Mouse (Mus musculus): ENCODE measurements around the gene Recql5. TPM values are rescaled to one million over a fixed set of nuclear protein-coding genes. Genes with fewer than 3 reads are reported as not detected.
A peak's percentile ranks its signal among the peaks of the same experiment; 100 is the strongest.

The Recql5 gene
- polyA plus RNA-seq, 1 experiment, result 28.7 TPM

- peak overlapping the region; percentile 62 for H3K27ac ChIP-seq (ENCODE audit: insufficient read depth, low read length)
- H3K36me3 ChIP-seq (ENCODE audit: control insufficient read depth, insufficient read depth, low read length), result 0 out of 2 replicates have a peak, but pooled peaks cover 1% of the 10 kb centered on the region
- TF ChIP-seq CTCF (IDR thresholded peaks at IDR 0.05; ENCODE audit: extremely low read depth, insufficient read depth, insufficient read length, insufficient replicate concordance), result no peak
- no peaks in the 10 kb centered on the region for H3K27me3 ChIP-seq (ENCODE audit: control insufficient read depth, insufficient read depth, low read length)
- no peak for DNase-seq (ENCODE audit: low read depth in 1 of 2, low spot score in 2 of 2)
- WGBS, result 51% methylated on average over 5 of the region's 5 CpGs
- H3K4me1 ChIP-seq (ENCODE audit: control insufficient read depth, insufficient read depth, insufficient read length), result peaks cover 38% of the 10 kb centered on the region; the same call in 1 of the 2 replicates
- no peak overlapping the region for H3K4me3 ChIP-seq (ENCODE audit: extremely low read depth, insufficient read depth, insufficient read length)
Measured at GRCm38 (mm10) chr11:115902177-115902576, 31.1 kb downstream of the Recql5 start.

DNA sequence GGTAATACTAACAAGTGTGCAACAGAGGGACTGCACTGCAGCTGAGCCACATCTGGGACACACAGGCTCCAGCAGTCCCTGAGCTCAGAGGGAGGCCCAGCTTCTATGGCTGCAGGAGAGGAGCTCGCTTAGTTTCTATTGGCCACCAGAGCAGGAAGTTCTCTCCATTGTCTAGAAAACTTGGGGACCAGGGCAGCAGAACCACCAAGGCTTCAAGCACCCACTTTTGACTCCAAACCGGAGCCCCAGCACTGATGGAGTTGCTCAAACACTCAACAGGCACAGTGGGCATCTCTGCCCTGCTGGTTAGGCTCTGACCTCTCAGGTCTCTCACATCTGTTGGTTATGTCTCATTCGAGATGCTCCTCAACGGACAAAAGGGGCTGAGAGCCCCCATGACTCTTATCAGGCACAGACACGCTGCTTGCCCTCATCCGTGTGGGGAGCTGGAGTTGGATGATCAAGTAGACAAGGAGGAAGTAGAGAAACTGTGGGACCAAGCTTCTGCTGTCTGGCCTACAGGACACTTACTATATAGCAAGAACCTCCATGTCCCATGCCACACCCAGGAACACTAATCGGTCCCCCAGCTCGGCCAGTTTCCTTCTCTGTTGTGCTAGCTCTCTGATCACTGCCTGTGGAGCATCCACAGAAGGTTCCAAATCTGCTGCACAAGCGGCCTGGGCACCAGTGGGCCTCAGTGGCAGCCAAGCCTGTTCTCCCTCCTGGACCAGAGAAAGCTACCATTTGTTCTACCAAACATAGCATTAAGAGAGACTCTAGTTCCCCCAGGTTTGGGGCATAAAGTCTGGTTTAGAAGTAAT, 31.7 kb downstream of the Recql5 start:
- TF ChIP-seq CTCF (IDR thresholded peaks at IDR 0.05; ENCODE audit: extremely low read depth, insufficient read depth, insufficient read length, insufficient replicate concordance) (no peak), POLR2A (IDR thresholded peaks at IDR 0.05; ENCODE audit: low read depth, low read length) (no peak)
- Histone ChIP-seq H3K27me3 (ENCODE audit: control insufficient read depth, insufficient read depth, low read length) (no peaks in the 10 kb centered on the region), H3K27ac (ENCODE audit: insufficient read depth, low read length) (peak overlapping the region; percentile 62), H3K4me1 (ENCODE audit: control insufficient read depth, insufficient read depth, insufficient read length) (peaks cover 38% of the 10 kb centered on the region; the same call in 1 of the 2 replicates), H3K36me3 (ENCODE audit: control insufficient read depth, insufficient read depth, low read length) (peaks cover 6% of the 10 kb centered on the region; the same call in 1 of the 2 replicates), H3K4me3 (ENCODE audit: extremely low read depth, insufficient read depth, insufficient read length) (0 out of 2 replicates have a peak overlapping the region, but pooled peaks have one; percentile 10)
- no peak for DNase-seq (ENCODE audit: low read depth in 1 of 2, low spot score in 2 of 2)
- 53% methylated on average over 9 of the region's 9 CpGs for WGBS

- peak overlapping the region; percentile 10; the same call in 1 of the 2 replicates for H3K4me3 ChIP-seq (ENCODE audit: extremely low read depth, insufficient read depth, insufficient read length)
- H3K27ac ChIP-seq (ENCODE audit: insufficient read depth, low read length), result peak overlapping the region; percentile 62
- H3K36me3 ChIP-seq (ENCODE audit: control insufficient read depth, insufficient read depth, low read length), result peaks cover 8% of the 10 kb centered on the region; the same call in 1 of the 2 replicates
- TF ChIP-seq POLR2A (IDR thresholded peaks at IDR 0.05; ENCODE audit: low read depth, low read length), result no peak
- TF ChIP-seq CTCF (IDR thresholded peaks at IDR 0.05; ENCODE audit: extremely low read depth, insufficient read depth, insufficient read length, insufficient replicate concordance), result no peak
- WGBS, result 71% methylated on average over 8 of the region's 8 CpGs
- peaks cover 38% of the 10 kb centered on the region; the same call in 1 of the 2 replicates for H3K4me1 ChIP-seq (ENCODE audit: control insufficient read depth, insufficient read depth, insufficient read length)
- no peaks in the 10 kb centered on the region for H3K27me3 ChIP-seq (ENCODE audit: control insufficient read depth, insufficient read depth, low read length)
- no peak for DNase-seq (ENCODE audit: low read depth in 1 of 2, low spot score in 2 of 2)
Measured at GRCm38 (mm10) chr11:115900561-115901337, 32.5 kb downstream of the Recql5 start.

DNA sequence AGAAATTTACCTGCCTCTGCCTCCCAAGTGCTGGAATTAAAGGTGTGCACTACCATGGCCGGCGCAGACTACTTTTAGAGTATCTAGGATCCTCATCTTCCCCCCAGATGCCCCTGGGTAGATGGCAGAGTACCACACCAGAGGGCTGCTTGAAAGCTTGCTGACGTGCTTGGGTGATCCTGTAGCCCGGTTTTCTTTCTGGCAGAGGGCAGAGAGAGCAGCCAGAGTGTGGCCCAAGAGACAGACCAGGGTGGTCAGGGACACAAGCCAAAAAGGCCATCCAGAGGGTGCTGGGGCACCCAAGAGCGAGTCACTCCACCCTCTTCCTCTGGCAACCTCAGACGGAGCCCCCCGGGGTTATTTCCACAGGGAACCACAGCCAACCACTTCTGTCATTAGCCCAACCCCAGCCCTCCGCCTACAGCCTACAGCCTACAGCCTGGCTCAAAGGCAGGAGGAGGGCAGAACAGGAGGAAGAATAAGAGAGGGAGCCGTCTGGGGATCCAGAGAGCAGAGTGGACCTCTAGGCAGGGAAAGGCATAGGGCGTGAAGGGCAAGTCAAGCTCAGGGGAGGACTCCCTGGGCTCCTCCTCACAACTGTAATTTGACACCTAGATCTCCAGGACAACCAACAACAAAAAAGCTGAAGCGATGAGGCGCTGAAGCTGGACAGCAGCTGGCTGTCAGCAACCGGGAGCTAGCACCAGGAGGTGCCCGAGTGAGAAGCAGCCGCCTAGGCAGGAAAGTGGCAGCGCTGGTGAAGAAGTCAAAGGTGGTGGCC, 33.6 kb downstream of the Recql5 start, which contains the start of gene Smim5:
Gene Smim5 (plus strand): TSS at position 481 of the 781 bp plus-strand sequence.
- DNase-seq (ENCODE audit: low read depth in 1 of 2, low spot score in 2 of 2), result no peak
- H3K4me1 ChIP-seq (ENCODE audit: control insufficient read depth, insufficient read depth, insufficient read length), result peaks cover 29% of the 10 kb centered on the region; the same call in 1 of the 2 replicates
- WGBS, result 26% methylated on average over 16 of the region's 16 CpGs
- H3K27me3 ChIP-seq (ENCODE audit: control insufficient read depth, insufficient read depth, low read length), result no peaks in the 10 kb centered on the region
- peak within 1 kb of the TSS; percentile 13 for H3K27ac ChIP-seq (ENCODE audit: insufficient read depth, low read length)
- H3K4me3 ChIP-seq (ENCODE audit: extremely low read depth, insufficient read depth, insufficient read length), result peak within 1 kb of the TSS; percentile 10
- H3K36me3 ChIP-seq (ENCODE audit: control insufficient read depth, insufficient read depth, low read length), result peaks cover 19% of the 10 kb centered on the region
- TF ChIP-seq POLR2A (IDR thresholded peaks at IDR 0.05; ENCODE audit: low read depth, low read length) (no peak), CTCF (IDR thresholded peaks at IDR 0.05; ENCODE audit: extremely low read depth, insufficient read depth, insufficient read length, insufficient replicate concordance) (no peak)

DNA sequence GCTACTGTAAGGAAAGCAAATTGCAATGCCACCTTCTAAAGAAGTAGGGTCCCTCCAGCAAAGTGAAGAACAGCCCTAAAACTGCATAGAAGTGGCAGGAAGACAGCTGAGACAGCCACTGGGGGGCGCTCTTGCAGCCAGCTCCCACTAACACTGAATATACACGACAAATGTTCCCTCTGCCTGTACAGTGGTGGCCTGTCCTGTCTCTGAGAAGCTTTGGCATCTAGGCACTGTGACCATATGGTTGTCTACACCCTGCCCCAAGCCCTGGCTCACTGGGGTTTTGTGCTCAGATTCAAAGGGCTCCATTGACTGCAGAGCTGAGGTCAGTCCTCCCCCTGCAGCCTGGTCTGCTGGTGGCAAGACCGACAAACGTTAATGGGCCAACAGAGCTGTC, 34.4 kb downstream of the Recql5 start:
- peak in 1 of 2 experiments; percentile 33 for DNase-seq (ENCODE audit: low read depth in 1 of 2, low spot score in 2 of 2)
- Histone ChIP-seq H3K4me3 (ENCODE audit: extremely low read depth, insufficient read depth, insufficient read length) (no peak overlapping the region), H3K36me3 (ENCODE audit: control insufficient read depth, insufficient read depth, low read length) (peaks cover 26% of the 10 kb centered on the region), H3K27ac (ENCODE audit: insufficient read depth, low read length) (no peak overlapping the region), H3K27me3 (ENCODE audit: control insufficient read depth, insufficient read depth, low read length) (no peaks in the 10 kb centered on the region), H3K4me1 (ENCODE audit: control insufficient read depth, insufficient read depth, insufficient read length) (peaks cover 21% of the 10 kb centered on the region; the same call in 1 of the 2 replicates)
- 12% methylated on average over 4 of the region's 4 CpGs for WGBS
- TF ChIP-seq POLR2A (IDR thresholded peaks at IDR 0.05; ENCODE audit: low read depth, low read length), result no peak
- TF ChIP-seq CTCF (IDR thresholded peaks at IDR 0.05; ENCODE audit: extremely low read depth, insufficient read depth, insufficient read length, insufficient replicate concordance), result peak; percentile 57; the same call in 1 of the 2 replicates

- Histone ChIP-seq H3K4me3 (ENCODE audit: extremely low read depth, insufficient read depth, insufficient read length) (no peak overlapping the region), H3K27ac (ENCODE audit: insufficient read depth, low read length) (no peak overlapping the region), H3K27me3 (ENCODE audit: control insufficient read depth, insufficient read depth, low read length) (no peaks in the 10 kb centered on the region), H3K4me1 (ENCODE audit: control insufficient read depth, insufficient read depth, insufficient read length) (peaks cover 17% of the 10 kb centered on the region; the same call in 1 of the 2 replicates), H3K36me3 (ENCODE audit: control insufficient read depth, insufficient read depth, low read length) (peaks cover 29% of the 10 kb centered on the region)
- no peak for DNase-seq (ENCODE audit: low read depth in 1 of 2, low spot score in 2 of 2)
- TF ChIP-seq POLR2A (IDR thresholded peaks at IDR 0.05; ENCODE audit: low read depth, low read length), result no peak
- WGBS, result 16% methylated on average over 7 of the region's 7 CpGs
Measured at GRCm38 (mm10) chr11:115898446-115898845, 34.8 kb downstream of the Recql5 start.
